ENCODE assay signal across 12 mouse cellular contexts in the genomic region with DNA sequence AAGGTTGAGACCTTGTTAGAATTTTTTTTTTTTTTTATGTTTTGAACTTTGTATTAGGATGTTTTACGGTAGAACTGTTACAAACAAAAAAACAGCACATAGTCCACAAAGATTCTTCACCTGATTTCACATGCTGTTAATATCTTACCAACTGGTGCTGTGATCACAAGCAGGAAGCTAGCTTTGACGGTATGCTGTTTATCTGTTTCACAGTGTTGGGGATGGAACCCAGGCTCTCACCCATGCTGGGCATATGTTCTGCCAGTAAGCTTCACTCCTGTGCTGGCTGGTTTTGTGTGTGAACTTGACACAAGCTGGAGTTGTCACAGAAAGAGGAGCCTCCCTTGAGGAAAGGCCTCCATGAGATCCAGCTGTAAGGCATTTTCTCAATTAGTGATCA. TPM values are rescaled to one million over a fixed set of nuclear protein-coding genes. Genes with fewer than 3 reads are reported as not detected.
"Had no signal": no experiment of that assay in that cellular context is flagged by ENCODE, and none has a peak within 500 bp of the region (broad histone marks: within the 10 kb centered on the region; RNA-seq: fewer than 3 reads in every experiment).

No protein-coding gene starts in this region.

- DNase-seq: layer of hippocampus, adult 9-11 months; left cerebral cortex, postnatal 4 days; lung, adult 18-20 months; lung, postnatal 36 days; right cerebral cortex, postnatal 14 days; thymus, adult 2 months; thymus, postnatal 25 days had no signal

RNA-seq across cellular contexts. Expression of a gene that starts 5.4 kb away (rescaled TPM):
- total RNA-seq: layer of hippocampus, adult 18-20 months; left cerebral cortex, postnatal 10 days; left cerebral cortex, postnatal 4 days; liver, adult 2 months; megakaryocyte progenitor cell, adult 5-6 weeks; midbrain, postnatal 0 days had no signal

RNA-seq across cellular contexts. Expression of a gene that starts 8.3 kb away (rescaled TPM):
- total RNA-seq: liver, adult 2 months; megakaryocyte progenitor cell, adult 5-6 weeks had no signal
